Mouse (Mus musculus): ENCODE measurements around the gene Unc119.

- no peak for TF ChIP-seq CTCF (IDR thresholded peaks at IDR 0.05)
- TF ChIP-seq POLR2A (IDR thresholded peaks at IDR 0.05; ENCODE audit: insufficient read depth, low read depth, low read length) = no peak
- TF ChIP-seq EP300 (IDR thresholded peaks at IDR 0.05; ENCODE audit: insufficient read depth, low read depth, low read length) = no peak
Measured at GRCm38 (mm10) chr11:78333992-78334391, 9.3 kb upstream of the Unc119 start.

All from heart, adult 2 months (tissue).